Mouse (Mus musculus): ENCODE results near the gene Slc51a. TPM values are rescaled to one million over a fixed set of nuclear protein-coding genes. Genes with fewer than 3 reads are reported as not detected.

Slc51a gene
- total and polyA plus RNA-seq, 3 experiments, result 0.08 to 0.17 TPM; not detected in 1

GRCm38 (mm10) chr16:32436657-32437056, 51.0 kb downstream of the Slc51a start:
- Histone ChIP-seq H3K79me2 (replicated peaks; ENCODE audit: control insufficient read depth, extremely low read depth, insufficient read depth, poor library complexity, severe bottlenecking) (peaks cover 2% of the 10 kb centered on the region; the same call in 1 of the 2 replicates), H3K4me2 (ENCODE audit: insufficient read depth, low read depth, poor library complexity, severe bottlenecking) (no peak overlapping the region), H3K9ac (ENCODE audit: insufficient read depth, low read depth) (no peak overlapping the region), H3K4me3 (replicated peaks in 1 of 3; ENCODE audit: low read depth in 2 of 3, low read length in 2 of 3, poor library complexity in 1 of 3) (no peak overlapping the region), H3K36me3 (replicated peaks in 1 of 2; ENCODE audit: control insufficient read depth in 1 of 2, insufficient read depth in 1 of 2, low read length in 1 of 2) (peaks cover 0 to 18% of the 10 kb centered on the region in 2 experiments), H3K27me3 (replicated peaks) (no peaks in the 10 kb centered on the region), H3K27ac (ENCODE audit: insufficient read depth, low read depth) (no peak overlapping the region), H3K9me3 (replicated peaks; ENCODE audit: low read length) (no peaks in the 10 kb centered on the region), H3K4me1 (ENCODE audit: control insufficient read depth in 1 of 2, insufficient read depth in 2 of 2) (peaks cover 9 to 27% of the 10 kb centered on the region in 2 experiments)
- in situ Hi-C loops (cut with MboI; ENCODE audit: low pct_ligation_motif_present, low pct_unique_long_range_greater_than_20kb, low sequenced_read_pairs) (loop anchor here (5.0 kb wide), 1 partner anchor 34 kb away; the partner anchor contains the start of gene Tm4sf19), dilution Hi-C loops (cut with MboI; ENCODE audit: extremely low pct_ligation_motif_present, extremely low pct_unique_long_range_greater_than_20kb, low sequenced_read_pairs) (no loop called here)
- DNase-seq (ENCODE audit: extremely low read depth), result no peak
- TF ChIP-seq TCF12 (IDR thresholded peaks at IDR 0.05; ENCODE audit: low read depth, low read length) (no peak), SMC3 (IDR thresholded peaks at IDR 0.05; ENCODE audit: low read depth, low read length) (no peak), MYC (IDR thresholded peaks at IDR 0.05; ENCODE audit: low read depth, low read length) (no peak), MAFK (IDR thresholded peaks at IDR 0.05; ENCODE audit: insufficient replicate concordance, low read length) (no peak), ZC3H11A (IDR thresholded peaks at IDR 0.05; ENCODE audit: low read depth, low read length) (no peak), KAT2A (IDR thresholded peaks at IDR 0.05; ENCODE audit: insufficient replicate concordance, low read length) (no peak), UBTF (IDR thresholded peaks at IDR 0.05; ENCODE audit: low read depth, low read length) (no peak), HCFC1 (IDR thresholded peaks at IDR 0.05; ENCODE audit: low read depth, low read length) (no peak), EP300 (IDR thresholded peaks at IDR 0.05; ENCODE audit: low read length) (no peak), RCOR1 (conservative IDR thresholded peaks at IDR 0.05; ENCODE audit: low read depth, low read length) (no peak), NELFE (IDR thresholded peaks at IDR 0.05; ENCODE audit: low read depth, low read length) (no peak)

- in situ Hi-C loops (cut with MboI; ENCODE audit: low pct_ligation_motif_present, low pct_unique_long_range_greater_than_20kb, low sequenced_read_pairs) (loop anchor here (5.0 kb wide), 1 partner anchor 32 kb away; the partner anchor contains the start of gene Tm4sf19), dilution Hi-C loops (cut with MboI; ENCODE audit: extremely low pct_ligation_motif_present, extremely low pct_unique_long_range_greater_than_20kb, low sequenced_read_pairs) (no loop called here)
- TF ChIP-seq ETS1 (conservative IDR thresholded peaks at IDR 0.05; ENCODE audit: low read depth, low read length) (no peak), PAX5 (IDR thresholded peaks at IDR 0.05; ENCODE audit: low read length) (no peak), ZKSCAN1 (IDR thresholded peaks at IDR 0.05; ENCODE audit: borderline replicate concordance, low read depth, low read length) (no peak), JUN (IDR thresholded peaks at IDR 0.05; ENCODE audit: insufficient read depth, low read depth, low read length) (no peak), MEF2A (IDR thresholded peaks at IDR 0.05; ENCODE audit: borderline replicate concordance, low read depth, low read length) (no peak)
- Histone ChIP-seq H3K27ac (ENCODE audit: insufficient read depth, low read depth) (no peak overlapping the region), H3K4me1 (ENCODE audit: control insufficient read depth in 1 of 2, insufficient read depth in 2 of 2) (peaks cover 9 to 35% of the 10 kb centered on the region in 2 experiments), H3K4me2 (ENCODE audit: insufficient read depth, low read depth, poor library complexity, severe bottlenecking) (no peak overlapping the region), H3K36me3 (replicated peaks in 1 of 2; ENCODE audit: control insufficient read depth in 1 of 2, insufficient read depth in 1 of 2, low read length in 1 of 2) (peaks cover 0 to 4% of the 10 kb centered on the region in 2 experiments), H3K79me2 (replicated peaks; ENCODE audit: control insufficient read depth, extremely low read depth, insufficient read depth, poor library complexity, severe bottlenecking) (peaks cover 2% of the 10 kb centered on the region; the same call in 1 of the 2 replicates), H3K27me3 (replicated peaks) (no peaks in the 10 kb centered on the region), H3K9ac (ENCODE audit: insufficient read depth, low read depth) (no peak overlapping the region), H3K4me3 (replicated peaks in 1 of 3; ENCODE audit: low read depth in 2 of 3, low read length in 2 of 3, poor library complexity in 1 of 3) (no peak overlapping the region), H3K9me3 (replicated peaks; ENCODE audit: low read length) (no peaks in the 10 kb centered on the region)
- no peak for DNase-seq (ENCODE audit: extremely low read depth)
These were observed 53.0 kb downstream of the Slc51a start for GRCm38 (mm10) chr16:32434691-32435090.
